Mouse (Mus musculus) MN1 (cell line): ENCODE results near the gene Uncx.
"Not testable (repeated sequence)": the region's sequence is repeated elsewhere in the genome, so short reads cannot be mapped to it uniquely, and the experiment has no call there.

ENCODE experiments used
- DNase-seq: peaks from one replicate; pipeline ENCODE4 v3.0.0-alpha.2; 2016; ENCODE audit warnings: low spot score

Uncx gene

GRCm38 (mm10) chr5:139561363-139562001, 18.2 kb downstream of the Uncx start:
- DNase-seq: no peak

- no peak for DNase-seq
Observed at GRCm38 (mm10) chr5:139564663-139565062, 21.4 kb downstream of the Uncx start.

DNA sequence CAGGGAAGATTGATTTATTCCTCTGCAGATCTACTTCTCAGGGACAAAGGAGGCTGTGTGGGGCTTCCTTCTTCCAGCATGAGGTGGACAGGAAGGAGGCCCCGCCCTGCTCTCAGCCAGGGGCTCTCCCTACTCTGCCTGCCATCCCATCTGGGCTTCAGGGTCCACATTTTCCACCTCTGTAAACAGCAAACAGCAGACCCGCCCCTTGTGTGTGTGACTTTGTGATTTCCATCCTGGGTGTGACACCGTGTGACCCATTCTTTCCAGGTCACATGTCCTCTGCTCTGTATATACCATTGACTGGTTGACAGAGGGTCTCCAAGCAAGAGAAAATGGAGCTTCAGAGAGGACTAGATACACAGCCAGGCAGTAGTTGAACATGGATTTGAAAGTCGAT, 22.2 kb downstream of the Uncx start:
- no peak for DNase-seq

DNA sequence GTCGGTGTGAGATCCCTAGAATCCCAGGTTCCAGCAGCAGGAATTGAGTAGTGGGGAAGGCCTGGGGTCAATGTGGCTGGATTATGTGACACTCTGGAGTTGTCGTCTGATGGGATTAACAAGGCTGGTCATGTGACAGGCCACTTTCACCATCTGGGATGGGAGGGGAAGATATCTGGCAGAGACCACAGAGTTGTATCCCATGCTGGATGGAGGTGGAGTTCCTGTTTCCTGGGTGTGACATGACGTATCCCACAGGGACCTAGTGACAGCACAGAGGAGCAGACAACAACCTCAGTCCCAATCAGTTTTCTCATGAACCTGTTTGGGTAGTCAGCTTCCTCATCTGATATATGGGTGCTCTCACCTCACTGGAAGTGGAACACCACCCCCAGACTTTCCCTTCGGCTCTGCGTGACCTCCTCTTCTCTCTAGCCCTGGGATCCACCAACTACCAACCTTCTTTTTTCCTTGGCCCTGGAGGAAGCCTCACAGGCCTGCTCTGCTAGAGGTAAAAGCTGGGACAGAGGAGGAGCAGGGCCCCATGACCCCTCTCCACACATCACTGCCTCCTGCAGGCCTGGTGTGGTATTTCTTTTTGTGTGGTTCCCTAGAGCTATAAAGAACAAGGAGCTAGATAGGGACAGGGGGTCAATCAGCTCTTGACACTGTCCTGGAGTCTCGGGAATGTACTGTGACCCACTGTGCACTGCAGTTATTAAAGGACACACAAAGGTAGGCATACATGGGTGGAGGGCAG, 23.5 kb downstream of the Uncx start:
- no peak for DNase-seq

GRCm38 (mm10) chr5:139568079-139568478, 24.8 kb downstream of the Uncx start:
- DNase-seq: no peak

GRCm38 (mm10) chr5:139572526-139572925, 29.2 kb downstream of the Uncx start:
- DNase-seq: peak; percentile 18

DNA sequence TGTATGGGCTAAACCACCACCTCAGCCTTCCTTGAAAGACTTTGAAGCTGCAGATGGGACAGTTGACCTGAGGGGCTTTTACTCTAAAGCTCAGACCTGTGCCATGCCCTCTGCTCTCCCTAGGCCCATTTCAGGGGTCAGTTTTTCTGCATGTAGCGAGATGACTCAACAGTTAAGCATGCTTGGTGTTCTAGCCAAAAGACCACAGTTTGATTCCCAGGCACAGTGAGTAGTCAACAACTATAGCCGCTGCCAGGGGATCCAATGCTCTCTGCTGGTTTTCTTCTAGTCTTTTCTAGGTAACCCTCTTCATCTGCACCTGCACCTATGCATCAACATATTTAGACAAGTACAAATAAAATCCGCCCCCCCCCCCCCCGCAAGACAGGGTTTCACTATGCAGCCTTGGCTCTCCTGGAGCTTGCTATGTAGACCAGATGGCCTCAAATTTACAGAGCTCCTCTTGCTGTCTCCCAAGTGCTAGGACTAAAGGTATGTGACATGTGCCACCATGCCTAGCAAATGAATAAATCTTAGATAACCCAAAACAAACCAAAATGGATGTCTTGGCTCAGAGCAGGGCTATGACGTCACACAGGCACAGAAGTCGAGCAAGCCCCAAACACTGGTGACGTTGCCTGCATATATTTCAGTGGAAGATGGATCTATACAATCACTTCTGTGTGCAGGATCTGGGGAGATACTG, 30.5 kb downstream of the Uncx start:
- DNase-seq: no peak

DNA sequence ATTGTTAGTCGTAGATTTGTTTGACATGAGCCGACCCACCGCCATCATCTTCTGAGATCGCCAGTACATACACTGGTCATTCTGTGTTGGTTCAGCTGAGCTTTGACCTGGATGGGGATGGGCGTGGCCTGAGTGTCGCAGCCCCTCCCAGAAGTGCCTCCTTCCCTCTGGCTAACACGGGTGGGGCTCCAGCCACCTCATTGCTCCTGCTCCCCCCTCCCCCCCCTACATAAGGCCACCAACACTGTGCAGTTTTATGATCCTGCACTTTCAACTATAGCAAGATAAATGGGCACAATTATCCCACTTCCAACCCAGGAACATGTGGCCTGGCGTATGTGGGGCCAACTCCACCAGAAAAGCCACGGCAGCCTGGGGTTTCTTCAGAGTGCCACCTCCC, 31.8 kb downstream of the Uncx start:
- DNase-seq: no peak

DNA sequence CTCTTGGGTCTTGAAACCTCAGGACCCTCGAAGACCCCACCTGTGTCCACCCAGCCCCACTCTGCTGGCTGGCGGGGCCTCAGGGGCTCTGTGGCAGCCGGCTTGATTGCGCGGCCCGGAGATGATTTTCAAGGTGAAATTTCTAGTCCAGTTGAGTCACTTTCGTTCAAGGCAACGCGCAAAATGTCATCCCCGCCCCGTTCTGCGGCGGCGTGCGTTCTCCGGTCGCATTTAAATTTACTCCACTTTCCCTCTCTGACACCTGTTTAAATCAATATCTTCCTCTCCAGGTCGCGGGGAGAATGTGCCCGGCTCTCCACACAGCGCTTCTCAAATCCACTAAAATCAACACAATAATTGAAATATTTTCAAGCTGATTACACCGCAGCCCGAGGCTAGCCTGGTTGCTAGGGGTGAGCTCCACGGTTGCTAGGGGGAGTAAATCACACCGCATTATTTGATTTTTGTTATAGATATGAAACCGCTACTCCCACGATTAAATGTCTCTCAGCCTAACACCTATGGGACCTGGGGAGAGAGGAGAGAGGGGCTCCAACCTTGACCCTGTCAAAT, 37.0 kb downstream of the Uncx start:
- DNase-seq: no peak

DNA sequence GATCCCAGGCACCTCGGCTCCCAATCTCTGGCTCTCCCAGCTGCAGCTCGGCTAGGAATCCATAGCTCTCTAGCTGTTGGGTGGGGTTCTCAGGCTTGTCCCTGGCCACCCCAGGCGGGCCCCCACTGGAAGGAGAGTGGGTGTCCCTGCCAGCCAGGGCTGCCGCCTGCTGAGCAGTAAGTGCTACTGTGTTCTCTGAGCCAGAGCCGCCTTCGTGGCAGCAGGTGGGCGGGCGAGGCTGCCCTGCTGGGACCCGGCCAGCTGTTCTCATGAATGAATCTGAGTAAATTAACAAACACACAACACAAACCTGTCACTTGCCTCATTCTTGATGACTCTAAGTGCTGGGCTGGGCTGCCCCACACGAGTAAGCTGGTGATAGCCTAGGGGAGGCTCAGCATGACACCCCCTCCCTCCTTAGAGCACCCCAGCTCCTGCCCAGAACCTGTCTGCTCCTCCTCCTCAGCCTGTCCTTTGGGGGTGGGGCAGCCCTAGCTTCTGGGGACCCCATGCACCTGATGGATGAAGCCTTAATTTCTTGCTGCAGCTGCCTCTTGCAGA, 38.1 kb downstream of the Uncx start:
- no peak for DNase-seq

DNA sequence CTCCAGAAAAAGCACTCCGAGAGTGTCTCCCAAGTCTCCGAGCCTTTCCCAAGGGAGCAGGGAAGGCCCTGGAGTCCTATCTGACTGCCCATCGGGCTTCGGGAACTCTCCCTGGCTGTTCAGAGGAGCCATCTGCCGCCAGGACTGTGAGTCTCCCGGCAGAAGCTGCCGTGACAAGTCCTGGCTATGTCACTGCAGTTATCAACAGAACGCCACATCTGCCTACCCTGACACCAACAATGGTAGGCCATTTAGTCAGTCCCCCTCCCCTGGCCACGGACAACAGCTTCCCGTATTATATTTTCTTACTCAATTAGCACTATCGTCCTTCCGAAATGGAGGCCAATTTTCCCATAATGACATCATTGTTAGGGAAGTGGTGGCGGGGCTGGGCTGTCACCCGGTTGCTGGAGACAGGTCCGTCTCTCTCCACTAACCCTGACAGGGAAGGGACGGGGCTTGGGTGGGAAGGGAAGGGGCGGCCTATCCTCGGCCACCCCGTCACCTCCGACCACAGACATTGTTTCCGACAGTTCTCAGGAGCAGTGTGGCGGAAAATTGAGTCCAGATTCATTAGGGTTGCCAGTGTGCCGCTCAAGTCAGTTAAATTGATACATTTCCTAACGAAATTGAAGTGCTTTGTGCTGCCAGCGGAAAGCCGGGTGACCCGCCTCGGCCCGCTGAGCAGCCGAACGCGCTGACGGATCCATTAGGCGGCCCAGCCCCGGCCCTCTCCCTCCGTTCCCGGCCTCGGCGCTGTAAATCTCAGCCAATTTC, 41.9 kb downstream of the Uncx start:
- peak; percentile 83 for DNase-seq

GRCm38 (mm10) chr5:139585748-139586060, 42.4 kb downstream of the Uncx start:
- DNase-seq: no peak

DNA sequence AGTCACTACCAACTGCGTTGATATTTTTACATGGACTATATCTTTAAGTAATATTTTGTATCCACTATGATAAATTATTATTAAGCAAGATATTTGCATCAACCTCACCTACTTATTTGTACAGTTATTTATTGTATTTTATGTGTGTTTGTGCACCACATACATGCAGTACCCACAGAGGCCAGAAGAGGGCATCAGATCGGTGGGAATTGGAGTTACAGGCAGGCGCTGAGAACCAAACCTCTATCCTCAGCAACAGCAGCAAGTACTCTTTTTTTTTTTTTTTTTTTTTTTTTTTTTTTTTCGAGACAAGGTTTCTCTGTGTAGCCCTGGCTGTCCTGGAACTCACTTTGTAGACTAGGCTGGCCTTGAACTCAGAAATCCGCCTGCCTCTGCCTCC, 44.2 kb downstream of the Uncx start:
- not testable (repeated sequence) for DNase-seq

- not testable (repeated sequence) for DNase-seq
Observed at GRCm38 (mm10) chr5:139590682-139591360, 47.5 kb downstream of the Uncx start.

DNA sequence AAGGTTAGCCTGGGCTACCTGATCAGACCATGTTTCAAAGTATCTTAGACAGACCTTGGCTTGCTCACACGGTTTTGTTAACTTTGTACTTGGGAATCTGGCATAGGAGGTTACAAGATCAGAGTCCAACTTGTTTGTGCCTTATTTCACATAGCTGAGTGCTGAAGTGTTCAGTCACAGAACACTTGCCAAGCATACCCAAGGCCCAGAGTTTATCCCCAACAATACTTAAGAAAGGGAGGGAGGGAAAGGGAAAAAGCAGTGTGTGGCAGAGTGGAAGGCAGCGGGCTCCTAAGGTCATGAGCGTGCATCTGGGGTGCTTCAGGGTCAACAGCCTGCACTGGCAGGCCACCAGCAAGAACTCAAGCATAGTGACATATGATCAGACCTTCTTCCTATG, 48.7 kb downstream of the Uncx start:
- DNase-seq: no peak

DNA sequence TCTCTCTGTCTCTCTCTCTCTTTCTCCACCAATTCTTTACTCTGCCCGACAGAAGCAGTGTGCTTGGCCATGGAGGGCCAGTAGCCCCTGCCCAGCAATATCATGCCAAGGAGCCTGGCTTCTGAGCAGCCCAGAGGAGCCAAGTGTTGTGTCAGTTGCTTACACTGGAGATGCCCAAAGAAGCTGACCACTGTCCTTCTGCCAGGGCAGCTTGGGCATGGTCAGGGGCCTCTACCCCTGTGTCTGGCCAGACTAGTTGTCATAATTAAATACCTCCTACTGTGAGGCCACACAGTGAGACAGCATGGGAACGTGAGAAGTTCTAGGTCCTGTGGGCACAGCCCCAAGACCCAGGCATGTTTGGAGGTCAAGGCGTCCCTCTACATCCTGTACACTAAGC, 49.6 kb downstream of the Uncx start:
- DNase-seq: no peak

DNA sequence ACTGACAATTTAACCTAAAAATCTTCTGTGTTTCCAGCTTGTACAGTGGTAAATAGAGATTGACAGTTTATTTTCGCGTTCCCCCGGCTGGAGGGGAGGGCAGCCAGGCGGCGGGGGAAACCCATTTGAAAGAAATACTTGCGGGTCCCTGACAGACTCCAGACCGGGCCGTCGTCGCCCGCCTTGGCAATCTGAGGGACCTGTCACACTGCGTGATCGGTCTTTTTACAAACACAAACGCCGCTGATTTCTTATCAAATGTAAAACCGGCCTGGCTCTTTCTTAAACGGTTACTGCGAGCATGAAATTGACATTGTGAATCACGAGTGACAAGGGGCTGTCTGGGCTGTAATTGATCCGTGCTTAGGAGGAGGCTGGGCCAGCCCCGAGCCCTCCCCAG, 50.5 kb downstream of the Uncx start:
- no peak for DNase-seq

DNA sequence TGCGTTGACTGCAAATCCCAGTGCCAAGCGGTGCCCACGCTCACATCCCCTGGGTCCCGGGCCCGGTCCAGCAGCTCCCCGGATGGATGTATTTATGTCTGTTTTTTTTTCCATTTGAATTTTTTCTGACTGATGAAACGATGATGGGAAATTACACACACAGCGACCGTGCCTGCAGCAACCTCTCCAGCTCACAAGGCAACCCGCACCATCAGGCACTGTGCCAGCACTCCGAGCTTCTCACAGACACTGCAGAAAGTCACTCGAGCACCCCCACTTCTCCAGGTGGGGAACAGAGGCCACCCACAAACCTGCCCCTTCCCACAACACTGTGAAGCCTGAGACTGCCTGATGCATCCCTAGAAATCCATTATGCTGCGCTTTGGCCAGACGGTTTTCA, 51.7 kb downstream of the Uncx start:
- peak; percentile 51 for DNase-seq
